Mouse (Mus musculus) limb, embryonic 13.5 days (tissue): ENCODE data around the gene Mslnl. TPM values are rescaled to one million over a fixed set of nuclear protein-coding genes. Genes with fewer than 3 reads are reported as not detected.

Experiments used
- ATAC-seq: fragments of 200-750 bp; cut with Nextera tagmentation; 2 replicates; pipeline ENCODE4 v1.8.0; 2017; ENCODE audit warnings: low read depth, moderate number of reproducible peaks, moderate TSS enrichment; ENCODE audit not compliant: low FRiP score
- H3K27ac ChIP-seq: fragments of 300-500 bp; sonication (generic); 2 replicates; pipeline ENCODE4 v1.5.1; 2015; ENCODE audit warnings: inconsistent platforms, mild to moderate bottlenecking, moderate library complexity
- H3K27me3 ChIP-seq: fragments of 300-500 bp; sonication (generic); 2 replicates; pipeline ENCODE4 v1.6.1; 2015; ENCODE audit warnings: mild to moderate bottlenecking, inconsistent platforms
- H3K36me3 ChIP-seq: fragments of 300-500 bp; sonication (generic); 2 replicates; pipeline ENCODE4 v1.6.1; 2015; ENCODE audit warnings: inconsistent platforms, mild to moderate bottlenecking, moderate library complexity
- H3K4me1 ChIP-seq: fragments of 300-500 bp; sonication (generic); 2 replicates; pipeline ENCODE4 v1.6.1; 2015; ENCODE audit warnings: inconsistent platforms
- H3K4me2 ChIP-seq: fragments of 300-500 bp; sonication (generic); replicated peaks from 2 replicates; pipeline ENCODE4 v1.6.1; 2015; ENCODE audit warnings: inconsistent platforms, mild to moderate bottlenecking, moderate library complexity
- H3K4me3 ChIP-seq: fragments of 300-500 bp; sonication (generic); 2 replicates; pipeline ENCODE4 v1.5.1; 2015; ENCODE audit warnings: moderate library complexity, mild to moderate bottlenecking, inconsistent platforms
- H3K9ac ChIP-seq: fragments of 300-500 bp; sonication (generic); 2 replicates; pipeline ENCODE4 v1.6.1; 2015; ENCODE audit warnings: mild to moderate bottlenecking, inconsistent platforms
- H3K9me3 ChIP-seq: fragments of 300-500 bp; sonication (generic); 2 replicates; pipeline ENCODE4 v1.6.1; 2016; ENCODE audit warnings: inconsistent platforms
- WGBS: fragments of 180-500 bp; shearing (Covaris S2); methylation state at CpG from one replicate; pipeline ENCODE4 v1.1.7; 2015; 5-methylcytosine and 5-hydroxymethylcytosine counted together
- polyA plus RNA-seq: library from polyadenylated mRNA; unstranded; fragments of >200 nt; fragmentation: Nextera tagmentation; extraction: Ambion mirVana; gene quantifications from 2 replicates; pipeline ENCODE4 v1.2.1, GENCODE M21; 2015

The Mslnl gene
- polyA plus RNA-seq, result not detected in 2 replicates

GRCm38 (mm10) chr17:25735745-25736144 is at the start of gene Mslnl:
Mslnl (plus strand) TSS chr17:25736042.
- H3K9me3 ChIP-seq, result no peaks in the 10 kb centered on the region
- WGBS, result 79% methylated on average over 3 of the region's 3 CpGs
- H3K4me2 ChIP-seq, result no peak within 1 kb of the TSS
- no peaks in the 10 kb centered on the region for H3K4me1 ChIP-seq
- H3K36me3 ChIP-seq, result peaks cover 8% of the 10 kb centered on the region
- H3K27ac ChIP-seq, result no peak within 1 kb of the TSS
- H3K4me3 ChIP-seq, result no peak within 1 kb of the TSS
- ATAC-seq, result no peak
- 0 out of 2 replicates have a peak within 1 kb of the TSS, but pooled peaks have one; percentile 19 for H3K9ac ChIP-seq
- no peaks in the 10 kb centered on the region for H3K27me3 ChIP-seq

GRCm38 (mm10) chr17:25686323-25686722 is 49.5 kb upstream of the Mslnl start:
- Histone ChIP-seq H3K9ac (no peak overlapping the region), H3K27me3 (peaks cover 5% of the 10 kb centered on the region; the same call in 1 of the 2 replicates), H3K27ac (no peak overlapping the region), H3K4me2 (no peak overlapping the region), H3K4me1 (0 out of 2 replicates have a peak, but pooled peaks cover 5% of the 10 kb centered on the region), H3K36me3 (no peaks in the 10 kb centered on the region), H3K4me3 (no peak overlapping the region), H3K9me3 (no peaks in the 10 kb centered on the region)
- WGBS, result 43% methylated on average over 7 of the region's 7 CpGs
- no peak for ATAC-seq

- Histone ChIP-seq H3K4me2 (no peak overlapping the region), H3K4me3 (no peak overlapping the region), H3K27ac (no peak overlapping the region), H3K9me3 (no peaks in the 10 kb centered on the region), H3K27me3 (peaks cover 2% of the 10 kb centered on the region; the same call in 1 of the 2 replicates), H3K4me1 (0 out of 2 replicates have a peak, but pooled peaks cover 5% of the 10 kb centered on the region), H3K9ac (no peak overlapping the region), H3K36me3 (no peaks in the 10 kb centered on the region)
- WGBS, result 77% methylated on average over 4 of the region's 4 CpGs
- ATAC-seq, result no peak
Observed at GRCm38 (mm10) chr17:25688922-25689321, 46.9 kb upstream of the Mslnl start.

GRCm38 (mm10) chr17:25696263-25696662 is 39.6 kb upstream of the Mslnl start:
- ATAC-seq, result 0 out of 2 replicates have a peak, but pooled peaks have one; percentile 19
- 0 out of 2 replicates have a peak overlapping the region, but pooled peaks have one; percentile 25 for H3K9ac ChIP-seq
- H3K4me1 ChIP-seq, result peaks cover 4% of the 10 kb centered on the region; the same call in 1 of the 2 replicates
- no peak overlapping the region for H3K27ac ChIP-seq
- H3K27me3 ChIP-seq, result no peaks in the 10 kb centered on the region
- H3K4me2 ChIP-seq, result no peak overlapping the region
- H3K36me3 ChIP-seq, result no peaks in the 10 kb centered on the region
- WGBS, result 32% methylated on average over 1 of the region's 1 CpGs
- H3K9me3 ChIP-seq, result no peaks in the 10 kb centered on the region
- no peak overlapping the region for H3K4me3 ChIP-seq

DNA sequence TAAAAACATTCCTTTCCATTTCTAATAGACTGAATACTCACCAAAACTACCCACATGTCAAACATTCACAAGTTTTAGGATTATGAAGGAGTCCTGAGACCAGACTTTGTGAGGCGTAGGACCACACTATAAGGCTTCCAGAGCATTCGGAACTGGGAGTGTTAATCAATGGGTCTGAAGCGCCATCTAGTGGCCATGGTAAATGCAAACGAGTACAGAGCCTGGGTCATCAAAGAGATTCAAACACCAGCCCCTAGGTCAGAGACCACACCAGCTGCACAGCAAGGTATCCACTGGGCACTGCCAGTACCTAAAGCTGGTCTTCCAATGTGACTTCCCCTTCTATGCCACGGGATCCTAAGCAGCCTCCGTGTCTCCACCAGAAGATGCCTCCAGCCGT is 37.4 kb upstream of the Mslnl start:
- Histone ChIP-seq H3K27ac (no peak overlapping the region), H3K36me3 (no peaks in the 10 kb centered on the region), H3K4me3 (no peak overlapping the region), H3K9ac (no peak overlapping the region), H3K27me3 (no peaks in the 10 kb centered on the region), H3K4me2 (no peak overlapping the region), H3K9me3 (no peaks in the 10 kb centered on the region), H3K4me1 (peaks cover 4% of the 10 kb centered on the region; the same call in 1 of the 2 replicates)
- WGBS, result 11% methylated on average over 7 of the region's 7 CpGs
- ATAC-seq, result no peak

DNA sequence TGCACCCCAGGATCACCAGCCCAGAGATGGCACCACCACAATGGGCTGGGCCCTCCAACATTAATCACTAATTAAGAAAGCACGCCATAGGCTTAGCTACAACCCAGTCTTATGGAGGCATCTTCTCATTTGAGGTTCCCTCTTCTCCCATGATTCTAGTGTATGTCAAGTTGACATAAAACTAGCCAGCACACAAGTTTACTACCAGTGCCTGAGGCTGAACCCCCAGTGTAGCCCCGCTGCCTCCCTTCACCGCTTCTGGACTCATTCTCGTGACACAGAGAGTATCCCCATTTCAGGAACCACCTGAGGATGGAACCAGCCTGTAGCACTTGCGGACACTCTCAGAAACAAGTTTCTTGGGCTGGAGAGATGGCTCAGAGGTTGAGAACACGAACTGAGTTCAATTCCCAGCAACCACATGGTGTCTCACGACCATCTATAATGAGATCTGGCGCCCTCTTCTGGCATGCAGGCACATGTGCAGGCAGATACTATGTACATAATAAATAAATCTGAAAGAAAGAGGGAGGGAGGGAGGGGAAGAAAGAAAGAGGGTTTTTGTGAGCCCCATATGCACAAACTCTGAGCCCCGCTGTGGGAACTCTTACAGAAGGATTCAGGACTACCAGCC is 34.9 kb upstream of the Mslnl start:
- no peak for ATAC-seq
- Histone ChIP-seq H3K4me3 (no peak overlapping the region), H3K27me3 (no peaks in the 10 kb centered on the region; the same call in 1 of the 2 replicates), H3K27ac (no peak overlapping the region), H3K36me3 (no peaks in the 10 kb centered on the region), H3K4me2 (no peak overlapping the region), H3K9ac (no peak overlapping the region), H3K4me1 (peaks cover 4% of the 10 kb centered on the region; the same call in 1 of the 2 replicates), H3K9me3 (no peaks in the 10 kb centered on the region)
- 58% methylated on average over 9 of the region's 9 CpGs for WGBS

DNA sequence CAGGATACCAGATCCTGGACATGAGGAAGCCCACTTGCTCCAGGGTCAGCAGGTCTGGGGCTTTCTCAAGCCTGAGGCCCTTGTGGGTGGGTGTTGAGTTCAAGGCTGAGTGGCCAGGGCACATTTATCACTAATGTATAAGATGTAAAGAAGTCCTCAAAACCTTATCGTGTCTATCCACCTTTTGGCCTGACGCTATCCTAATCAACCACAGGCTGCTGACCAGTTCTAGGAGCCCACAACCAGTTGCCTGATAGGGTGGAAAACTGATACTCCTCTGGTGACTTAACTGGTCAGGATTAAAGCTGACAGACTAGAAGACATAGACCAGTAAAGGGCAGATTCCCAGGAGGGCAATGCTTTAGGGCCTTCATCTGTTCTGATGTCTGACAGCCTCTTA is 25.8 kb upstream of the Mslnl start:
- H3K9ac ChIP-seq, result no peak overlapping the region
- no peak for ATAC-seq
- H3K4me1 ChIP-seq, result no peaks in the 10 kb centered on the region
- no peak overlapping the region for H3K4me2 ChIP-seq
- H3K36me3 ChIP-seq, result no peaks in the 10 kb centered on the region
- peaks cover 2% of the 10 kb centered on the region for H3K27me3 ChIP-seq
- no peak overlapping the region for H3K27ac ChIP-seq
- H3K4me3 ChIP-seq, result no peak overlapping the region
- H3K9me3 ChIP-seq, result no peaks in the 10 kb centered on the region
- WGBS, result 87% methylated on average over 2 of the region's 2 CpGs

- H3K9me3 ChIP-seq, result no peaks in the 10 kb centered on the region
- H3K27me3 ChIP-seq, result peaks cover 13% of the 10 kb centered on the region
- no peaks in the 10 kb centered on the region for H3K36me3 ChIP-seq
- H3K27ac ChIP-seq, result no peak overlapping the region
- no peak overlapping the region for H3K9ac ChIP-seq
- no peak overlapping the region for H3K4me3 ChIP-seq
- ATAC-seq, result no peak
- H3K4me1 ChIP-seq, result 0 out of 2 replicates have a peak, but pooled peaks cover under 1% of the 10 kb centered on the region
- no peak overlapping the region for H3K4me2 ChIP-seq
- WGBS, result 73% methylated on average over 4 of the region's 4 CpGs
Observed at GRCm38 (mm10) chr17:25711136-25711535, 24.7 kb upstream of the Mslnl start.

DNA sequence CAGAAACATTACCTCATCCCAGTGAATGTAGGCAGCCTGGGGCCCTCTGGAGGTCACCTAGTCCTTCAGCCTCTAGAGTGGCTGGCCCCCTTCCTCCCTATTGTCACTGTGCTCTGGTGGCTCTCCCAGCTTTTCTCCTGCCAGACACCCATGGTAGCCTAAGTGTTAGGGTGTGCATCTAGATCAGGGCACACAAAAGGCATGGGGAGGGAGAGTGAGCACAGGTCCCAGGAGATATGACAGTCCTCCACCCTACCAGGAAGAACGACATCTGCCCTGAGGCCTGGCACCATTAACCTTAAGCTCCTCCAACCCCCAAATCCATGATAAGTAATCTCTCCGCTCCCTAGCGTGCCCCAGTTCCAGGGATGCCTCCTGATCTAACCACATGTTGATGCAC is 20.2 kb upstream of the Mslnl start:
- Histone ChIP-seq H3K9me3 (no peaks in the 10 kb centered on the region), H3K27me3 (peaks cover 43% of the 10 kb centered on the region), H3K27ac (no peak overlapping the region), H3K9ac (no peak overlapping the region), H3K4me3 (no peak overlapping the region), H3K4me2 (no peak overlapping the region), H3K36me3 (peaks cover 14% of the 10 kb centered on the region), H3K4me1 (peaks cover 19% of the 10 kb centered on the region)
- WGBS, result 56% methylated on average over 3 of the region's 3 CpGs
- ATAC-seq, result no peak

DNA sequence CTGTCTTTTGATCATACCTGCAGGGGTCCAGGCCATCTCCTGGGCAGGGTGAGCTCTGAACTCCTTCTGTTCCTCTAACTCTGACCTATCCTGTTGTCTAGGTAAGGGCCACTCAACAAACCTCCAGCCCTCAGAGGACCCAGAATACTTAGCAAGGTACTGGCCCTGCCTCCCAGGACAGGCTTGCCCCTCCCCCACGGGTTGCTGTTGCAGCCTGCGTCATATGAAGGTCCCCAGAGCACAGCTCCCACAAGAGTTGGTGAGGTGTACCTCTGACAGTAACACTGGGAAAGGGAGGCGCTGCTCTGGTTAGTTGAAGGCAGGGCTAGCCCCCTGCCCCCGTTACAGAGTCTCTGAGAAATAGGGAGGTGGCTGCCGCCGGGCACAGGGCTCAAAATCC is 19.7 kb upstream of the Mslnl start:
- 0 out of 2 replicates have a peak, but pooled peaks have one; percentile 10 for ATAC-seq
- WGBS, result 3% methylated on average over 6 of the region's 6 CpGs
- Histone ChIP-seq H3K9me3 (no peaks in the 10 kb centered on the region), H3K36me3 (peaks cover 19% of the 10 kb centered on the region), H3K9ac (no peak overlapping the region), H3K27me3 (peaks cover 43% of the 10 kb centered on the region), H3K4me3 (no peak overlapping the region), H3K4me1 (peaks cover 19% of the 10 kb centered on the region), H3K4me2 (no peak overlapping the region), H3K27ac (no peak overlapping the region)

DNA sequence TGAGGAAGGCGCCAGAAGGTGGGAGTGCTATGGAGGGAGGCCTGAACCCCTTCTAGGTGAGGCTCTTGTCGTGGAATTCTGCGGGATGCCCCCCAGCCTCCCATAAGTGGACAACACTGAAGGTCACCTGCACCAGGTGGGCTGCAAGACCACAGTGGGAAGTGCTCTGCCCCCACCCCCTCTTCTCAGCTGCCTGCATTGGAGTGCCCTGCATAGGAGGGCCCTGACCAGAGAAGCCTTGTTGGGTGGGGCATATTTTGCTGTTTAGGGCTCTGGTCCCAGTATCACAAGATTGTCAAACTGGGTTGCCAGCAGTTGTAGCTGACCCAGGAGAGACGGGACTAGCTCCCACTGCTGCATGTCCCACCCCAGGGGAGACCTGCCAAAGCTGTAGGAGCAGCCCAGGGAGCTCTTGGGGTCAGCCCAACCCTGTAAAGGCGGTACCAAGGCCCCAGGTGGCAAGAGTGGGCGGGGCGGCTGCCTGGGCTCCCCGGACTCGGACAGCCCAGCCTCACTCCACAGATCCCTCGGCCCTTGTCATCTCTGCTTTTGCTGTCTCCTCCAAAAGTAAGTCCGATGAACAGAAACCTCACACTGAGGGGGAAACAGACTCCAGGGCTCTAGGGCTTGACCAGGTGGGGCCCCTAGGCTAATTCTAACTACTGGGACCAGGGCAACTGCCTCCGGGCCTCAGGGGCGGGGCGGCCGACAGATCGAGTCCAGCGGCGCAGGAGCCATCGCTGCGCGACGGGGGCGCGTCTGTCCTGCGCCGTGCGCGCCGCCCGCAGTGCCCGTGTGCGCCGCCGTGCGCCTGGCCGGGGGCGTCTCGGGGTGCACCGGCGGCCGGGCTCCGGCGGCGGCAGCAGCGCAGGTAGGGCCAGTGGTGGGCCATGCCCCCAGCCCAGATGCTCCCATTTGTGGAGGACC is 18.9 kb upstream of the Mslnl start, which contains the start of gene Gng13:
Gng13 (plus strand) TSS at position 461 of the 927 bp plus-strand sequence.
- Histone ChIP-seq H3K4me2 (peak within 1 kb of the TSS; percentile 83), H3K9ac (peak within 1 kb of the TSS; percentile 66), H3K4me1 (peaks cover 19% of the 10 kb centered on the region), H3K9me3 (no peaks in the 10 kb centered on the region), H3K4me3 (peak within 1 kb of the TSS; percentile 44), H3K36me3 (peaks cover 26% of the 10 kb centered on the region), H3K27me3 (peaks cover 43% of the 10 kb centered on the region), H3K27ac (no peak within 1 kb of the TSS)
- WGBS, result 1% methylated on average over 32 of the region's 45 CpGs
- peak; percentile 33; the same call in 1 of the 2 replicates for ATAC-seq

- Histone ChIP-seq H3K27ac (no peak overlapping the region), H3K9ac (peak overlapping the region; percentile 66), H3K36me3 (peaks cover 34% of the 10 kb centered on the region), H3K27me3 (peaks cover 43% of the 10 kb centered on the region), H3K4me2 (peak overlapping the region; percentile 83), H3K4me1 (peaks cover 19% of the 10 kb centered on the region), H3K4me3 (peak overlapping the region; percentile 44), H3K9me3 (no peaks in the 10 kb centered on the region)
- WGBS, result 8% methylated on average over 6 of the region's 6 CpGs
- no peak for ATAC-seq
Observed at GRCm38 (mm10) chr17:25717691-25718090, 18.2 kb upstream of the Mslnl start.
